Mouse (Mus musculus) layer of hippocampus, postnatal 25 days (tissue): ENCODE data around the gene Rrp8. TPM values are rescaled to one million over a fixed set of nuclear protein-coding genes. Genes with fewer than 3 reads are reported as not detected.
A peak's percentile ranks its signal among the peaks of the same experiment; 100 is the strongest.
"Not testable (repeated sequence)": the region's sequence is repeated elsewhere in the genome, so short reads cannot be mapped to it uniquely, and the experiment has no call there.

ENCODE experiments used
- DNase-seq, 2 experiments: peaks; one replicate each; pipeline ENCODE4 v3.0.0; 2022; ENCODE audit warnings: mixed read lengths in 2 of 2, low spot score in 1 of 2; ENCODE audit errors: extremely low spot score in 1 of 2
- total RNA-seq, 2 experiments: library from RNA; stranded (reverse); gene quantifications; 2 replicates each; pipeline ENCODE4 v1.2.3; 2021

Gene Rrp8
- total RNA-seq, 2 experiments from 2014 or later, result 9.2 to 10.7 TPM

- DNase-seq, result peak; percentile 76 to 78
Measured at GRCm38 (mm10) chr7:105751491-105752433, 14.6 kb upstream of the Rrp8 start, which contains the start of gene Tpp1. Gene Tpp1, minus strand, starts transcription at chr7:105752235.

GRCm38 (mm10) chr7:105747776-105748175 is 10.6 kb upstream of the Rrp8 start:
- DNase-seq, result no peak

DNA sequence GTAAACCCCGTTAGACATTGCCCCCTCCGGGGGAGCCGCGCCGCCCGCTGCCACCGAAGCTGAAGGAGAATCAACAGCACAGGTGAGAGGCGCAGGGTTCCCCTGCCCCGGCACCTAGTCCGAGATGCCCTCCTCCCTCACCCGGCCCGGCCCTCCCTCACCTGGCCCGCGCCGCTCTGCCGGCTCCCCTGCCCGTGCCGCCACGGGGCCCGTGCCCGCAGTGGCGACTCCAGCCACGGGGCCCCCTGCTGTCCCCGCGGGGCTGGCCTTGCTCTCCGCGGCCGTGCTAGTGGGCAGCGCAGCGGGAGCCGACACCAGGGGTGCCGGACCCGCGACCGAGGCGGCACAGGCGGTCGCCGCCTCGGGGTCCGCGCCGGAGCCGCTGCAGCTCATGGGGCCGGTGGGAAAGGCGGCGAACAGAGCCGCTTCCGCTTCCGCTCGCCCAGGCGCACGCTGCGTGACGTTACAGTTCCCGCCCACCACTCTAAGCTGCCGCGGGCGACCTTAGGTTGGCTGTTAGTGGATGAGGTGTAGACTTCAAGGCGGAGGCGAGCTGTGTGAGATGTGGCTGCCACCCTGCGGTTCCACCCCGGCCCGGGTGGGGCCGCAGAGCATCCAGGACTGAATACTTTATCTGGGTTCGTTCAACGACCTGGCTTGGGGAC is 6.9 kb upstream of the Rrp8 start, which contains the start of gene Taf10:
TSS of gene Taf10 (minus strand) at position 436 of the 665 bp plus-strand sequence.
- peak; percentile 78 to 83 for DNase-seq

GRCm38 (mm10) chr7:105743246-105743925 is 6.2 kb upstream of the Rrp8 start:
- DNase-seq, result not testable (repeated sequence)

DNA sequence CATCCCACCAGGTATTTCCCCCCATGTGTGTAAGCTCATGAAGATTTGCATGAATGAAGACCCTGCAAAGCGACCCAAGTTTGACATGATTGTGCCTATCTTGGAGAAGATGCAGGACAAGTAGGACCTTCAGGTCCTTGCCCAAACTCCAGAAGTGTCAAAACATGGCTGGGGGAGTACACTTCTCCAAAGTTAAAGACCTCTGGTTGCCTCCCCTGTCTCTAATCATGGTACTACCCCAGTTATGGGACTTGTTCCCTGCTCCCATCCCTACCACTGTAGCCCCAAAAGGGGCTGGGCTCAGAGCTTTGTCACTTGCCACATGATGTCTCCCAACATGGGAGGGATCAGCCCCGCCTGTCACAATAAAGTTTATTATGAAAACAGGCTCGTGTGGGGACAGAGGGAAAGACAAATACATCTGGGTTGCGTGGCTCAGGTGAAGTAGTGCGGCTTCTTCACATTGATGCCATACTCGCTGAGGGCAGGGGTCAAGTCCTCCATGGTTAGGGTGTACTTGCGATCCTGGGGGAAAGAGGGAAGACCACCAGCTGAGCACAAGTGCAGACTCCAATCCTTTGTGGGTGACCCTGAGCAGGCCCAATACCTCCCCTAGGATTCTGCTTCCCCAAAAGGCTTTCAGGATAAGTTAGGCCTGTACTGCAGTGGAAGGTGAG is 5.5 kb upstream of the Rrp8 start:
- not testable (repeated sequence) for DNase-seq

DNA sequence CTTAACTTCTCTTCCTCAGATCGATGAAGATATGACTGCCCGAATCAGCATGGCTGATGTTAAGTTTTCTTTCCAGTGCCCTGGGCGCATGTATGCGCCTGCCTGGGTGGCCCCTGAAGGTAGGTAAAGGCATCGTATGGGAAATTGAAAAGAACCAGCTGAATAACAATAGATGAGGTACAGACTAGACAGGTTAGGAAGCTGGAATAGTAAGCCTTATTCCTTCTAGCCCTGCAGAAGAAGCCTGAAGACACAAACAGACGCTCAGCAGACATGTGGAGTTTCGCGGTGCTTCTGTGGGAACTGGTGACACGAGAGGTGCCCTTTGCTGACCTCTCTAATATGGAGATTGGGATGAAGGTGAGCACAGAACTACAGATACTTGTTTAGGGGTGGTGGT is 4.8 kb upstream of the Rrp8 start:
- no peak for DNase-seq

- DNase-seq, result peak in 1 of 2 experiments; percentile 3
Measured at GRCm38 (mm10) chr7:105740851-105741250, 3.7 kb upstream of the Rrp8 start.

GRCm38 (mm10) chr7:105740089-105740795 is 3.1 kb upstream of the Rrp8 start:
- DNase-seq, result peak in 1 of 2 experiments; percentile 2

- DNase-seq, result no peak
Measured at GRCm38 (mm10) chr7:105738948-105739347, 1.8 kb upstream of the Rrp8 start.

GRCm38 (mm10) chr7:105738286-105738685 is 1.1 kb upstream of the Rrp8 start:
- DNase-seq, result no peak

- no peak for DNase-seq
Measured at GRCm38 (mm10) chr7:105737648-105738047, 463 bp upstream of the Rrp8 start.

- DNase-seq, result peak; percentile 82 to 86
Measured at GRCm38 (mm10) chr7:105736264-105736901, 802 bp downstream of the Rrp8 start, which contains the start of gene Ilk. Gene Ilk, plus strand, starts transcription at chr7:105736592.

DNA sequence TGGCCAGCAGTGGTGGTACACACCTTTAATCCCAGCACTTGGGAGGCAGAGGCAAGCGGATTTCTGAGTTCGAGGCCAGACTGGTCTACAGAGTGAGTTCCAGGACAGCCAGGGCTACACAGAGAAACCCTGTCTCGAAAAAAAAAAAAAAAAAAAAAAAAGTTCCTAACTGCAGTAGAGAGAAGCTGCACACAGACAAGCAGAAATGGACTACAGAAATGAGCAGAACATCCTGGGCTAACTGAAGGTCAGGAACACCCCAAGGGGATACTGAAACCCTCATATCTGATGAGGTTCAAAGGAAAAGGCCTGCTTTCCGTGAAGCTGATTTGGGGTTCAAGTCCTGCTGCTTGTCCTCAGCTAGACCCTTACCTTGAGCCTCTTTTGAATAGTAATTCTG is 1.7 kb downstream of the Rrp8 start:
- peak in 1 of 2 experiments; percentile 0 for DNase-seq

DNA sequence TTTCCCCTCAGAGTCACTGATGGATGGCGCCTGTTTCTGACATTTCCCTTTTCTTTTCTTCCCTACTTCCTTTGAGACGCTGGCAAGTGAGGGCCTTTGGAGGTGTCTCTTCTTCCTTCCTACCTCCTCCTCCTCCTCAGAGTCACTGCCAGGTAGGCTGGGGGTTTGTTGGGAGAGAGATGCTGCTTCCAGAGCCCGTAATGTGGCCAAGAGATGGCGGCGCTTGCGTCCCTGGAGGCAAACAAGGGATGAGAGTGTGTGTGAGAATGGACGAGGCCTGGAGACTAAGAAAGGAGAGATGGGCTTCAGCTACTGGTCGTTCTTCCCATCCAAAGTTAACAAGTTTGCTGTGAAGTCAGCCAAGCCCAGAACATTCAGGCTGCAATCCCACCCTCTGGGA is 2.4 kb downstream of the Rrp8 start:
- DNase-seq, result no peak

DNA sequence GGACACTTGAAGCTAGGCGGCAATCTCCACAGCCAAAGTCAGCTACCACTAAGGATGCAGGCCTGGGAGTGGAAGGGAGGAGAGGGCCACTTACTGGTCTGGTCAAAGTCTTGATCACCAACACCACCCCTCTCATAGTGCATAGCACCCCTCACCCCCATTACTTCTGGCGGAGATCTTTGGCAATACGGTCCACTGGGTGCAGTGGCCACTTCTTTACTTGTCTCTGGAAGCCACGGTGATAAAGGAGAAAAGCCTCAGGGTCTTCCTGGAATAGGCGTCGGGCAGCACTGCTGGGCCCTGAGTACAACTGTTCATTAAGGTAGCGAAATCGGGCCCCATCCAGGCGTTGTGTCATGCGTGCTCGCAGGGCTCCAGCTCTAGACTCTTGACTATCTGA is 3.3 kb downstream of the Rrp8 start:
- DNase-seq, result peak in 1 of 2 experiments; percentile 1

GRCm38 (mm10) chr7:105728701-105729428 is 8.3 kb downstream of the Rrp8 start:
- DNase-seq, result no peak

DNA sequence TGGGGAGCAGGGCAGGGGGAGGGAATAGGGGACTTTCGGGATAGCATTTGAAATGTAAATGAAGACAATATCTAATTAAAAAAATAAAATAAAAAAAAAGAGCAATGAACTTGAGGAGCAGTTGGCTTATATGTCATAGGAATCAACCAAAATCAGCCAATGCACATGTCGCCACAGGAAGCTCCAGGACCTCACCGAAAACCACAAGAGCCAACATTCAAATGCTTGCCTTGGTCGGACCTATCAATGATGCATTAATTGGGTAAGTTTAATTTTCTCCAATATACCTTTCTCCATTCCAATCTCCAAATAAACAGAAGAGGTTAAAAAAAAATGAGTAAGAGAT is 10.2 kb downstream of the Rrp8 start:
- DNase-seq, result no peak
